Mouse (Mus musculus) adrenal gland, adult 2 months (tissue): ENCODE results near the gene Vti1a. TPM values are rescaled to one million over a fixed set of nuclear protein-coding genes. Genes with fewer than 3 reads are reported as not detected.

Experiments used
- DNase-seq: peaks from one replicate; pipeline ENCODE4 v3.0.0; 2021
- polyA plus RNA-seq: library from polyadenylated mRNA; depleted of rRNA; stranded (reverse); fragments of >200 nt; gene quantifications from 2 replicates; pipeline ENCODE4 v1.2.3, GENCODE M21; 2012
- total RNA-seq, 2 experiments: library from RNA; stranded (reverse); gene quantifications; 2 replicates each; pipeline ENCODE4 v1.2.3; 2021

Vti1a gene
- total and polyA plus RNA-seq, 3 experiments: 12.7 to 39.6 (median 34.2) TPM

GRCm38 (mm10) chr19:55463670-55464069 is 147.6 kb downstream of the Vti1a start:
- DNase-seq: no peak

- no peak for DNase-seq
Observed at GRCm38 (mm10) chr19:55469301-55470051, 153.4 kb downstream of the Vti1a start.

- DNase-seq: no peak
Observed at GRCm38 (mm10) chr19:55472582-55472981, 156.5 kb downstream of the Vti1a start.

- no peak for DNase-seq
Observed at GRCm38 (mm10) chr19:55474225-55474624, 158.1 kb downstream of the Vti1a start.

GRCm38 (mm10) chr19:55480526-55480925 is 164.4 kb downstream of the Vti1a start:
- DNase-seq: no peak

- DNase-seq: no peak
Observed at GRCm38 (mm10) chr19:55481308-55481707, 165.2 kb downstream of the Vti1a start.

- DNase-seq: peak; percentile 16
Observed at GRCm38 (mm10) chr19:55483526-55483925, 167.4 kb downstream of the Vti1a start.

- no peak for DNase-seq
Observed at GRCm38 (mm10) chr19:55484559-55484958, 168.5 kb downstream of the Vti1a start.

GRCm38 (mm10) chr19:55486473-55486872 is 170.4 kb downstream of the Vti1a start:
- no peak for DNase-seq

- no peak for DNase-seq
Observed at GRCm38 (mm10) chr19:55491126-55492076, 175.3 kb downstream of the Vti1a start.

GRCm38 (mm10) chr19:55496333-55496732 is 180.2 kb downstream of the Vti1a start:
- peak; percentile 12 for DNase-seq

- DNase-seq: no peak
Observed at GRCm38 (mm10) chr19:55499179-55499863, 183.2 kb downstream of the Vti1a start.

- DNase-seq: no peak
Observed at GRCm38 (mm10) chr19:55501985-55502384, 185.9 kb downstream of the Vti1a start.

GRCm38 (mm10) chr19:55503771-55504170 is 187.7 kb downstream of the Vti1a start:
- DNase-seq: peak; percentile 60

GRCm38 (mm10) chr19:55507748-55508147 is 191.7 kb downstream of the Vti1a start:
- DNase-seq: no peak

- no peak for DNase-seq
Observed at GRCm38 (mm10) chr19:55508239-55508638, 192.1 kb downstream of the Vti1a start.

- no peak for DNase-seq
Observed at GRCm38 (mm10) chr19:55508965-55509364, 192.9 kb downstream of the Vti1a start.

GRCm38 (mm10) chr19:55509618-55510017 is 193.5 kb downstream of the Vti1a start:
- DNase-seq: no peak

- no peak for DNase-seq
Observed at GRCm38 (mm10) chr19:55513941-55514340, 197.8 kb downstream of the Vti1a start.

- no peak for DNase-seq
Observed at GRCm38 (mm10) chr19:55520236-55520635, 204.1 kb downstream of the Vti1a start.

GRCm38 (mm10) chr19:55523340-55523739 is 207.2 kb downstream of the Vti1a start:
- no peak for DNase-seq

- DNase-seq: no peak
Observed at GRCm38 (mm10) chr19:55524385-55524784, 208.3 kb downstream of the Vti1a start.
